Mouse (Mus musculus) lung, embryonic 15.5 days (tissue): Measurements from ENCODE around the gene Psmb11. TPM values are rescaled to one million over a fixed set of nuclear protein-coding genes. Genes with fewer than 3 reads are reported as not detected.

Source experiments
- ATAC-seq: fragments of 200-750 bp; cut with Nextera tagmentation; 2 replicates; pipeline ENCODE4 v1.8.0; 2017; ENCODE audit warnings: moderate number of reproducible peaks, borderline replicate concordance; ENCODE audit not compliant: low FRiP score, low TSS enrichment; ENCODE audit errors: extremely low read depth
- H3K27ac ChIP-seq: fragments of 300-500 bp; sonication (generic); 2 replicates; pipeline ENCODE4 v1.5.1; 2015; ENCODE audit warnings: moderate library complexity, mild to moderate bottlenecking, inconsistent platforms
- H3K27me3 ChIP-seq: fragments of 300-500 bp; sonication (generic); 2 replicates; pipeline ENCODE4 v1.6.1; 2015; ENCODE audit warnings: inconsistent platforms
- H3K36me3 ChIP-seq: fragments of 300-500 bp; sonication (generic); 2 replicates; pipeline ENCODE4 v1.6.1; 2015; ENCODE audit warnings: inconsistent platforms
- H3K4me1 ChIP-seq: fragments of 300-500 bp; sonication (generic); 2 replicates; pipeline ENCODE4 v1.6.1; 2015; ENCODE audit warnings: inconsistent platforms
- H3K4me2 ChIP-seq: fragments of 300-500 bp; sonication (generic); 2 replicates; pipeline ENCODE4 v1.6.1; 2015; ENCODE audit warnings: inconsistent platforms, mild to moderate bottlenecking, moderate library complexity
- H3K4me3 ChIP-seq: fragments of 300-500 bp; sonication (generic); 2 replicates; pipeline ENCODE4 v1.5.1; 2015; ENCODE audit warnings: mild to moderate bottlenecking, inconsistent platforms
- H3K9ac ChIP-seq: fragments of 300-500 bp; sonication (generic); 2 replicates; pipeline ENCODE4 v1.6.1; 2015; ENCODE audit warnings: inconsistent platforms
- H3K9me3 ChIP-seq: fragments of 300-500 bp; sonication (generic); 2 replicates; pipeline ENCODE4 v1.6.1; 2016; ENCODE audit warnings: inconsistent platforms
- WGBS: fragments of 180-500 bp; shearing (Covaris S2); methylation state at CpG from one replicate; pipeline ENCODE4 v1.1.7; 2015; 5-methylcytosine and 5-hydroxymethylcytosine counted together
- microRNA counts: library from miRNA; unstranded; fragments of <30 nt; microRNA quantifications from one replicate; lab custom pipeline; 2016
- microRNA-seq: library from miRNA; unstranded; fragments of <30 nt; microRNA quantifications from one replicate; pipeline ENCODE4, GENCODE M21; 2016
- polyA plus RNA-seq: library from polyadenylated mRNA; unstranded; fragments of >200 nt; fragmentation: Nextera tagmentation; extraction: Ambion mirVana; gene quantifications from 2 replicates; pipeline ENCODE4 v1.2.1, GENCODE M21; 2015

Gene Psmb11
- polyA plus RNA-seq, 1 experiment from 2014 or later = 4.7 TPM

- no peak overlapping the region for H3K27ac ChIP-seq
- peaks cover 70% of the 10 kb centered on the region for H3K36me3 ChIP-seq
- H3K4me3 ChIP-seq = no peak overlapping the region
- ATAC-seq = no peak
- no peaks in the 10 kb centered on the region for H3K9me3 ChIP-seq
- H3K4me1 ChIP-seq = no peaks in the 10 kb centered on the region
- WGBS = 75% methylated on average over 4 of the region's 4 CpGs
- no peak overlapping the region for H3K4me2 ChIP-seq
- no peak overlapping the region for H3K9ac ChIP-seq
- no peaks in the 10 kb centered on the region for H3K27me3 ChIP-seq
These were observed 48.1 kb downstream of the Psmb11 start for GRCm38 (mm10) chr14:54669381-54669780.

DNA sequence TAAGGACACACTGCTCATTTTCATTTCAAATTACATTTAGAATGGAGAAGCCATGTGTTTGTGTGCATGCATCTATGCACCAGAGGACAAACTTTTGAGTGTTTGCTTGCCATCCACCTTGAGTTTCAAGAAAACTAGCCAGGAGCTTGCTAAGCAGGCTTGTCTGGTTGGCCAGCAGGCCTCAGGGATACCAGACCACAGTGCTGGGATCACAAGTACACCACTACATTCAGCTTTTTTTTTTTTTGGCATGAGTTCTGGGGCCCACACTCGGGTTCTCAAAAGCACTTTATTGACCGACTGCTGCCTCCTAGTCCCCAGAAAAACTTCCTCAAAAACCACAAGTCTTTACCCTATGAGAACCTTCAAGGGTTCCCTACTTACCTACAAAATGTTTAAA is 53.1 kb downstream of the Psmb11 start:
- Histone ChIP-seq H3K9ac (no peak overlapping the region), H3K4me2 (no peak overlapping the region), H3K4me3 (no peak overlapping the region), H3K4me1 (no peaks in the 10 kb centered on the region), H3K36me3 (peaks cover 65% of the 10 kb centered on the region), H3K9me3 (no peaks in the 10 kb centered on the region), H3K27me3 (no peaks in the 10 kb centered on the region), H3K27ac (0 out of 2 replicates have a peak overlapping the region, but pooled peaks have one; percentile 6)
- 44% methylated on average over 2 of the region's 2 CpGs for WGBS
- no peak for ATAC-seq

DNA sequence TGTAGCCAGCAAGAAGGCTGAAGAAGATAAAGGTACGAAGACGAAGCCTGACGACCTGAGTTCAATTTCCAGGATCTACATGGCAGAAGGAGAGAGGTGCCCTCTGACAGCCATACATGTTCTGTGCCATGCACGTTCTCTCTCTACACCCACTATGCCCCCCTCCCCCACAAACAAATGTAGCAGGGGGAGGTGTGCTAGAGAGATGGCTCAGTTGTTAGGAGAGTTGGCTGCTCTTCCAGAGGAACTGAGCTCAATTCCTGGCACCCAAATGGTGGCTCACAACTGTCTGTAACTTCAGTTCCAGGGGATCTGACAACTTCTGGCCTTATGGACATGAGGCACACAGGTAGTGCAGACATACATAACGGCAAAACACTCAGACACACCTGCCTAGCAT is 55.1 kb downstream of the Psmb11 start:
- no peak for ATAC-seq
- no peak overlapping the region for H3K9ac ChIP-seq
- H3K27me3 ChIP-seq = no peaks in the 10 kb centered on the region
- H3K4me3 ChIP-seq = no peak overlapping the region
- H3K36me3 ChIP-seq = peaks cover 61% of the 10 kb centered on the region
- no peaks in the 10 kb centered on the region for H3K9me3 ChIP-seq
- no peaks in the 10 kb centered on the region for H3K4me1 ChIP-seq
- H3K27ac ChIP-seq = no peak overlapping the region
- 89% methylated on average over 5 of the region's 5 CpGs for WGBS
- no peak overlapping the region for H3K4me2 ChIP-seq

DNA sequence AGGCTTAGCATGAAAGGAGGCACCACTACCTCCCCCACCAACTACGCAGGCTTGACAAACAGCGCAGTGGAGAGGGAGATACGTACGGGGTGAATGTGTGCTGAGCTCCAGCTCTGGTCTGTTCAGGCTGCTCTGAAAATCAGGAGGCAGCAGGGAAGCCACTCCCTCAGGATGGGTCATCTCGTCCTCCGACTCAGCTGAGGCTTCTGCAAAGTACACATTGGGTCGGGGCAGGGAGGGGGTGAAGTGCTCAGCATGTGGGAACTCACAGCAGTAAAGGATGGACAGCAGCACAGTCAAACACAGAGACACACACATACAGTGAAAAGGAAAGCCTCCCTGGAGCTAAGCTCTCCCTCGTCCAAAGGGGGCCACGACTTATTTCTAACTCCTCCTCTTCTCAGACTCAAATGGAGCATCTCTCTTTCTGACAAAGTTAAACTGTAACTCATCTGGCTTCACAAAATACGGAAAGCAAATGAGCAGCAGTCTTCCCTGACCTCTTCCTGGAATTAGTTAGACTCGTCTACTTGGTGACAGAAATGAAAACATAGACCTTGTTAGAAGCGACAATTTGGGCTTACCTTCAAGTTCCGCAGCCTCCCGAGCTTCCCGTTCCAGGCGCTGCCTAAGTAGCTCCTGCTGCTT is 57.5 kb downstream of the Psmb11 start:
- Histone ChIP-seq H3K27ac (no peak overlapping the region), H3K9ac (no peak overlapping the region), H3K4me3 (no peak overlapping the region), H3K27me3 (no peaks in the 10 kb centered on the region), H3K9me3 (no peaks in the 10 kb centered on the region), H3K4me1 (no peaks in the 10 kb centered on the region), H3K36me3 (peaks cover 60% of the 10 kb centered on the region), H3K4me2 (no peak overlapping the region)
- no peak for ATAC-seq
- WGBS = 82% methylated on average over 16 of the region's 16 CpGs

MicroRNAs within 50 kb of the gene (microRNA counts, 519-probe panel; counts per million panel counts)
- microRNA mmu-miR-686 (lab: Ali Mortazavi, UCI) = 19.7 counts per million

Small RNAs within 50 kb of the gene (microRNA-seq; reads per million reads assigned to microRNA genes)
- gene Mir686 = not detected
- not detected for gene Mir6948

Other genes starting within 250 kb of the Psmb11 start
- 10.7 and 11.9 TPM in 2 replicates for gene Slc7a7, start 203.7 kb upstream of the Psmb11 start, polyA plus RNA-seq
- 268 and 271 TPM in 2 replicates for gene Mrpl52, start 194.5 kb upstream of the Psmb11 start, polyA plus RNA-seq
- gene Mmp14, start 189.8 kb upstream of the Psmb11 start, polyA plus RNA-seq = 180 and 182 TPM in 2 replicates
- gene Lrp10, start 157.3 kb upstream of the Psmb11 start, polyA plus RNA-seq = 51.5 and 57.5 TPM in 2 replicates
- 14.6 and 16.2 TPM in 2 replicates for gene Rem2, start 145.3 kb upstream of the Psmb11 start, polyA plus RNA-seq
- 83.6 and 87.0 TPM in 2 replicates for gene Prmt5, start 103.9 kb upstream of the Psmb11 start, polyA plus RNA-seq
- gene Haus4, start 66.8 kb upstream of the Psmb11 start, polyA plus RNA-seq = 58.1 and 68.7 TPM in 2 replicates
- 49.0 and 52.8 TPM in 2 replicates for gene Ajuba, start 43.9 kb upstream of the Psmb11 start, polyA plus RNA-seq
- gene 4931414P19Rik, start 15.4 kb upstream of the Psmb11 start, polyA plus RNA-seq = 8.6 and 8.8 TPM in 2 replicates
- gene Psmb5, start 3.4 kb upstream of the Psmb11 start, polyA plus RNA-seq = 378 and 407 TPM in 2 replicates
- not detected in 2 replicates for gene Gm17606, start 19.5 kb downstream of the Psmb11 start, polyA plus RNA-seq
- gene Cdh24, start 19.9 kb downstream of the Psmb11 start, polyA plus RNA-seq = 4.0 and 4.2 TPM in 2 replicates
- gene 1700123O20Rik, start 64.8 kb downstream of the Psmb11 start, polyA plus RNA-seq = 74.0 and 77.9 TPM in 2 replicates
- gene Acin1, start 65.5 kb downstream of the Psmb11 start, polyA plus RNA-seq = 119 and 122 TPM in 2 replicates
- 0.11 and 0.20 TPM in 2 replicates for gene Gm29776, start 77.4 kb downstream of the Psmb11 start, polyA plus RNA-seq
- gene Cebpe, start 90.7 kb downstream of the Psmb11 start, polyA plus RNA-seq = not detected in 2 replicates
- 1.4 and 1.8 TPM in 2 replicates for gene Slc7a8, start 160.5 kb downstream of the Psmb11 start, polyA plus RNA-seq
- not detected in 2 replicates for gene Rnf212b, start 192.7 kb downstream of the Psmb11 start, polyA plus RNA-seq
- gene Homez, start 249.5 kb downstream of the Psmb11 start, polyA plus RNA-seq = 10.0 and 11.4 TPM in 2 replicates